Mouse (Mus musculus): ENCODE measurements around the gene Trim31. TPM values are rescaled to one million over a fixed set of nuclear protein-coding genes. Genes with fewer than 3 reads are reported as not detected.

The Trim31 gene
- total and polyA plus RNA-seq, 2 experiments from 2014 or later: not detected

- H3K9me3 ChIP-seq (ENCODE audit: low read length): no peaks in the 10 kb centered on the region
- H3K27me3 ChIP-seq (ENCODE audit: insufficient read depth, low read length): no peaks in the 10 kb centered on the region
- WGBS: 2% methylated on average over 36 of the region's 36 CpGs
- peak within 1 kb of the TSS; percentile 76 for H3K4me3 ChIP-seq (ENCODE audit: low read length)
- H3K27ac ChIP-seq: peak within 1 kb of the TSS; percentile 85
- peak within 1 kb of the TSS; percentile 71 for H3K9ac ChIP-seq (replicated peaks; ENCODE audit: low read length)
- no peak for TF ChIP-seq CTCF (IDR thresholded peaks at IDR 0.05; ENCODE audit: low read depth)
- peak within 1 kb of the TSS; percentile 86 for H3K4me2 ChIP-seq (ENCODE audit: low read depth, low read length)
- ATAC-seq (peak; percentile 98), DNase-seq (ENCODE audit: low spot score) (peak; percentile 99)
- H3K36me3 ChIP-seq (ENCODE audit: insufficient read depth, low read length): peaks cover 5% of the 10 kb centered on the region
- peaks cover 9% of the 10 kb centered on the region for H3K4me1 ChIP-seq (ENCODE audit: insufficient read depth, low read length)
Measured at GRCm38 (mm10) chr17:36950981-36951947, 53.3 kb downstream of the Trim31 start, which contains the start of gene Ppp1r11. Ppp1r11 (minus strand) TSS chr17:36951741.

DNA sequence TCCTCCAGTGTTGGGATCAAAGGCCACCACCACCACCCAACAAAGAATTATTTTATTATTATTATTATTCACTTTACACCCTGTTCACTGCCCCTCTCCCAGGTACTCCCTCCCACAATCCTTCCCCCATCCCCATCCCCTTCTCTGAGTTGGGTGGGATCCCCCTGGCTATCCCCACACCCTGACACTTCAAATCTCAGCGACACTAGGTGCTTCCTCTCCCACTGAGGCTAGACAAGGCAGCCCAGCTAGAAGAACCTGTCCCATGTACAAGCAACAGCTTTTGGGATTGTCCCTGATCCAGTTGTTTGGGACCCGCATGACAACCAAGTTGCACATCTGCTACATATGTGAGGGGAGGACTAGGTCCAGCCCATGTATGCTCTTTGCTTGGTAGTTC, 54.7 kb downstream of the Trim31 start:
- Histone ChIP-seq H3K4me2 (ENCODE audit: low read depth, low read length) (no peak overlapping the region), H3K4me3 (ENCODE audit: low read length) (no peak overlapping the region), H3K9me3 (ENCODE audit: low read length) (no peaks in the 10 kb centered on the region), H3K27ac (0 out of 2 replicates have a peak overlapping the region, but pooled peaks have one; percentile 74), H3K36me3 (ENCODE audit: insufficient read depth, low read length) (peaks cover 10% of the 10 kb centered on the region), H3K4me1 (ENCODE audit: insufficient read depth, low read length) (peaks cover 4% of the 10 kb centered on the region; the same call in 1 of the 2 replicates), H3K9ac (replicated peaks; ENCODE audit: low read length) (no peak overlapping the region), H3K27me3 (ENCODE audit: insufficient read depth, low read length) (no peaks in the 10 kb centered on the region)
- WGBS: 86% methylated on average over 2 of the region's 2 CpGs
- ATAC-seq: no peak
- TF ChIP-seq CTCF (IDR thresholded peaks at IDR 0.05; ENCODE audit: low read depth): no peak
- no peak for DNase-seq (ENCODE audit: low spot score)

GRCm38 (mm10) chr17:36953062-36953461, 55.1 kb downstream of the Trim31 start:
- TF ChIP-seq CTCF (IDR thresholded peaks at IDR 0.05; ENCODE audit: low read depth): no peak
- no peak for ATAC-seq
- Histone ChIP-seq H3K4me3 (ENCODE audit: low read length) (no peak overlapping the region), H3K4me2 (ENCODE audit: low read depth, low read length) (no peak overlapping the region), H3K36me3 (ENCODE audit: insufficient read depth, low read length) (peaks cover 10% of the 10 kb centered on the region), H3K9ac (replicated peaks; ENCODE audit: low read length) (no peak overlapping the region), H3K27ac (no peak overlapping the region), H3K9me3 (ENCODE audit: low read length) (no peaks in the 10 kb centered on the region), H3K27me3 (ENCODE audit: insufficient read depth, low read length) (no peaks in the 10 kb centered on the region), H3K4me1 (ENCODE audit: insufficient read depth, low read length) (peaks cover 5% of the 10 kb centered on the region; the same call in 1 of the 2 replicates)
- 97% methylated on average over 1 of the region's 1 CpGs for WGBS
- no peak for DNase-seq (ENCODE audit: low spot score)

DNA sequence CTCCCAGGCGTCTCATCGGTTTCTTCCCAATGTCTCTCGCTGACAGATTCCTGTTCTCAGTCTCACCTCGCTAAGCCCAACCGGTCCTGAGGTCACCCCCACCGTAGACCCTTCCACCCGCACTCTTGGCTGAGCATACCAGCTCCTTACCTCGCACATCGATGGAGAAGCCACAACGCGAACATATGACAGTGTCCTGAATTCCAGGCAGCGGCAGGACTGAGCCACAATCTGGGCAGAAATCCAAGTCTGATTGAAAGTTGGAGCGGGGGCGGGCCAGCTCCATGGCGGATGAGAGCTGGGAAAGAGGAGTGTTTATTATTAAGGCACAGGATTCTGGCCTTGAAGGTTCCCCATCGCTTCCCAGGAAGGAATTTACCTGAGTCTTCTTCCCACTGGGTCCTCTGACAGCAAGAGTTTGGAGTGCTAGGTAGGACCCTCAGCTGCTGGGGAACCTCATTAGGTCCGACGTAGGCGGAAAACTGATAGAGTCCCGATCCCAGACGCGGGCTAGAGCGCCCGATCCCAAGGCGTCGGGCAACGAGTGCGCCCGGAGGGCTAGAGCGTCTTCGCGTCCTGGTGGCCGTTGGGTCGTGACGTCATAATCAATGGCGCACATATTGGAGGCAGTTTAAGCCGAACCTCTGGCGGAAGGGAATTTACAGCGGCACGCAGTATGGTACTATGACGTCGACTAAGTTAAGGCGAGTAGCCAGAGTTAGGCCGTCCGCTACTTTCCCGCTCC, 60.3 kb downstream of the Trim31 start, which contains the start of the genes Znrd1 and Znrd1as:
Znrd1 (minus strand) TSS at position 561 of the 745 bp plus-strand sequence.
Znrd1as (plus strand) TSS at position 594 of the 745 bp plus-strand sequence.
- H3K9me3 ChIP-seq (ENCODE audit: low read length): no peaks in the 10 kb centered on the region
- H3K4me2 ChIP-seq (ENCODE audit: low read depth, low read length): peak within 1 kb of the TSS; percentile 88
- H3K9ac ChIP-seq (replicated peaks; ENCODE audit: low read length): peak within 1 kb of the TSS; percentile 74
- H3K36me3 ChIP-seq (ENCODE audit: insufficient read depth, low read length): peaks cover 5% of the 10 kb centered on the region; the same call in 1 of the 2 replicates
- H3K27ac ChIP-seq: peak within 1 kb of the TSS; percentile 82
- DNase-seq (ENCODE audit: low spot score): peak; percentile 100
- H3K4me1 ChIP-seq (ENCODE audit: insufficient read depth, low read length): peaks cover 5% of the 10 kb centered on the region; the same call in 1 of the 2 replicates
- no peak for TF ChIP-seq CTCF (IDR thresholded peaks at IDR 0.05; ENCODE audit: low read depth)
- peak within 1 kb of the TSS; percentile 67 for H3K4me3 ChIP-seq (ENCODE audit: low read length)
- WGBS: under 1% methylated on average over 46 of the region's 46 CpGs
- H3K27me3 ChIP-seq (ENCODE audit: insufficient read depth, low read length): no peaks in the 10 kb centered on the region
- peak; percentile 98 for ATAC-seq

- Histone ChIP-seq H3K4me1 (ENCODE audit: insufficient read depth, low read length) (peaks cover 5% of the 10 kb centered on the region; the same call in 1 of the 2 replicates), H3K9me3 (ENCODE audit: low read length) (no peaks in the 10 kb centered on the region), H3K27ac (peak overlapping the region; percentile 82), H3K9ac (replicated peaks; ENCODE audit: low read length) (peak overlapping the region; percentile 74), H3K27me3 (ENCODE audit: insufficient read depth, low read length) (no peaks in the 10 kb centered on the region), H3K36me3 (ENCODE audit: insufficient read depth, low read length) (peaks cover 5% of the 10 kb centered on the region; the same call in 1 of the 2 replicates), H3K4me2 (ENCODE audit: low read depth, low read length) (peak overlapping the region; percentile 88), H3K4me3 (ENCODE audit: low read length) (peak overlapping the region; percentile 67)
- no peak for TF ChIP-seq CTCF (IDR thresholded peaks at IDR 0.05; ENCODE audit: low read depth)
- WGBS: 8% methylated on average over 12 of the region's 12 CpGs
- DNase-seq (ENCODE audit: low spot score): no peak
- 0 out of 2 replicates have a peak, but pooled peaks have one; percentile 8 for ATAC-seq
Measured at GRCm38 (mm10) chr17:36958884-36959283, 61.0 kb downstream of the Trim31 start.

Other genes with a start within 250 kb of the Trim31 start
- not detected in 2 replicates for gene H2-M1, start 225.9 kb upstream of the Trim31 start, total RNA-seq (2014; rRNA removed)
- gene H2-M1, start 225.9 kb upstream of the Trim31 start, polyA plus RNA-seq (2015; fragmentation: Nextera tagmentation; extraction: Ambion mirVana): not detected in 2 replicates
- not detected in 2 replicates for gene H2-M10.5, start 125.2 kb upstream of the Trim31 start, total RNA-seq (2014; rRNA removed)
- gene H2-M10.5, start 125.2 kb upstream of the Trim31 start, polyA plus RNA-seq (2015; fragmentation: Nextera tagmentation; extraction: Ambion mirVana): not detected in 2 replicates
- not detected in 2 replicates for gene H2-M10.6, start 85.9 kb upstream of the Trim31 start, total RNA-seq (2014; rRNA removed)
- not detected in 2 replicates for gene H2-M10.6, start 85.9 kb upstream of the Trim31 start, polyA plus RNA-seq (2015; fragmentation: Nextera tagmentation; extraction: Ambion mirVana)
- 21.6 and 27.9 TPM in 2 replicates for gene Trim26, start 61.0 kb upstream of the Trim31 start, total RNA-seq (2014; rRNA removed)
- 46.7 and 50.6 TPM in 2 replicates for gene Trim26, start 61.0 kb upstream of the Trim31 start, polyA plus RNA-seq (2015; fragmentation: Nextera tagmentation; extraction: Ambion mirVana)
- 0.47 TPM in 1 of 2 replicates, not detected in the other for gene Trim15, start 30.9 kb upstream of the Trim31 start, total RNA-seq (2014; rRNA removed)
- 0.40 and 0.66 TPM in 2 replicates for gene Trim15, start 30.9 kb upstream of the Trim31 start, polyA plus RNA-seq (2015; fragmentation: Nextera tagmentation; extraction: Ambion mirVana)
- 0.11 TPM in 1 of 2 replicates, not detected in the other for gene Trim10, start 28.5 kb upstream of the Trim31 start, total RNA-seq (2014; rRNA removed)
- 0.19 and 0.23 TPM in 2 replicates for gene Trim10, start 28.5 kb upstream of the Trim31 start, polyA plus RNA-seq (2015; fragmentation: Nextera tagmentation; extraction: Ambion mirVana)
- gene Trim40, start 8.0 kb upstream of the Trim31 start, total RNA-seq (2014; rRNA removed): not detected in 2 replicates
- 0.13 TPM in 1 of 2 replicates, not detected in the other for gene Trim40, start 8.0 kb upstream of the Trim31 start, polyA plus RNA-seq (2015; fragmentation: Nextera tagmentation; extraction: Ambion mirVana)
- 4.2 and 6.1 TPM in 2 replicates for gene Rnf39, start 44.8 kb downstream of the Trim31 start, total RNA-seq (2014; rRNA removed)
- gene Rnf39, start 44.8 kb downstream of the Trim31 start, polyA plus RNA-seq (2015; fragmentation: Nextera tagmentation; extraction: Ambion mirVana): 2.5 and 3.6 TPM in 2 replicates
- gene Ppp1r11, start 53.6 kb downstream of the Trim31 start, total RNA-seq (2014; rRNA removed): 28.4 and 28.5 TPM in 2 replicates
- gene Ppp1r11, start 53.6 kb downstream of the Trim31 start, polyA plus RNA-seq (2015; fragmentation: Nextera tagmentation; extraction: Ambion mirVana): 143 and 145 TPM in 2 replicates
- 45.0 and 52.7 TPM in 2 replicates for gene Znrd1, start 60.4 kb downstream of the Trim31 start, total RNA-seq (2014; rRNA removed)
- gene Znrd1, start 60.4 kb downstream of the Trim31 start, polyA plus RNA-seq (2015; fragmentation: Nextera tagmentation; extraction: Ambion mirVana): 49.3 and 51.2 TPM in 2 replicates
- gene Znrd1as, start 60.5 kb downstream of the Trim31 start, total RNA-seq (2014; rRNA removed): 1.3 and 3.2 TPM in 2 replicates
- gene Znrd1as, start 60.5 kb downstream of the Trim31 start, polyA plus RNA-seq (2015; fragmentation: Nextera tagmentation; extraction: Ambion mirVana): 3.4 and 4.0 TPM in 2 replicates
- gene 2410137M14Rik, start 83.1 kb downstream of the Trim31 start, total RNA-seq (2014; rRNA removed): not detected in 2 replicates
- 0.23 and 0.26 TPM in 2 replicates for gene 2410137M14Rik, start 83.1 kb downstream of the Trim31 start, polyA plus RNA-seq (2015; fragmentation: Nextera tagmentation; extraction: Ambion mirVana)
- gene H2-M5, start 91.4 kb downstream of the Trim31 start, total RNA-seq (2014; rRNA removed): 0.97 and 2.5 TPM in 2 replicates
- 1.1 and 1.9 TPM in 2 replicates for gene H2-M5, start 91.4 kb downstream of the Trim31 start, polyA plus RNA-seq (2015; fragmentation: Nextera tagmentation; extraction: Ambion mirVana)
- gene Zfp57, start 103.0 kb downstream of the Trim31 start, total RNA-seq (2014; rRNA removed): 118 and 137 TPM in 2 replicates
- 118 and 129 TPM in 2 replicates for gene Zfp57, start 103.0 kb downstream of the Trim31 start, polyA plus RNA-seq (2015; fragmentation: Nextera tagmentation; extraction: Ambion mirVana)
- 0.52 TPM in 1 of 2 replicates, not detected in the other for gene Mog, start 125.3 kb downstream of the Trim31 start, total RNA-seq (2014; rRNA removed)
- gene Mog, start 125.3 kb downstream of the Trim31 start, polyA plus RNA-seq (2015; fragmentation: Nextera tagmentation; extraction: Ambion mirVana): 1.5 and 1.7 TPM in 2 replicates
- gene Gabbr1, start 147.8 kb downstream of the Trim31 start, total RNA-seq (2014; rRNA removed): 519 and 527 TPM in 2 replicates
- 93.4 and 98.3 TPM in 2 replicates for gene Gabbr1, start 147.8 kb downstream of the Trim31 start, polyA plus RNA-seq (2015; fragmentation: Nextera tagmentation; extraction: Ambion mirVana)
- not detected in 2 replicates for gene Olfr90, start 190.4 kb downstream of the Trim31 start, total RNA-seq (2014; rRNA removed)
- gene Olfr90, start 190.4 kb downstream of the Trim31 start, polyA plus RNA-seq (2015; fragmentation: Nextera tagmentation; extraction: Ambion mirVana): not detected in 2 replicates
- gene Olfr91, start 200.2 kb downstream of the Trim31 start, total RNA-seq (2014; rRNA removed): not detected in 2 replicates
- 0.06 TPM in 1 of 2 replicates, not detected in the other for gene Olfr91, start 200.2 kb downstream of the Trim31 start, polyA plus RNA-seq (2015; fragmentation: Nextera tagmentation; extraction: Ambion mirVana)
- gene Olfr92, start 222.0 kb downstream of the Trim31 start, total RNA-seq (2014; rRNA removed): not detected in 2 replicates
- gene Olfr92, start 222.0 kb downstream of the Trim31 start, polyA plus RNA-seq (2015; fragmentation: Nextera tagmentation; extraction: Ambion mirVana): not detected in 2 replicates